Comparison of ENCODE assay signal across 8 mouse cellular contexts in the genomic region with DNA sequence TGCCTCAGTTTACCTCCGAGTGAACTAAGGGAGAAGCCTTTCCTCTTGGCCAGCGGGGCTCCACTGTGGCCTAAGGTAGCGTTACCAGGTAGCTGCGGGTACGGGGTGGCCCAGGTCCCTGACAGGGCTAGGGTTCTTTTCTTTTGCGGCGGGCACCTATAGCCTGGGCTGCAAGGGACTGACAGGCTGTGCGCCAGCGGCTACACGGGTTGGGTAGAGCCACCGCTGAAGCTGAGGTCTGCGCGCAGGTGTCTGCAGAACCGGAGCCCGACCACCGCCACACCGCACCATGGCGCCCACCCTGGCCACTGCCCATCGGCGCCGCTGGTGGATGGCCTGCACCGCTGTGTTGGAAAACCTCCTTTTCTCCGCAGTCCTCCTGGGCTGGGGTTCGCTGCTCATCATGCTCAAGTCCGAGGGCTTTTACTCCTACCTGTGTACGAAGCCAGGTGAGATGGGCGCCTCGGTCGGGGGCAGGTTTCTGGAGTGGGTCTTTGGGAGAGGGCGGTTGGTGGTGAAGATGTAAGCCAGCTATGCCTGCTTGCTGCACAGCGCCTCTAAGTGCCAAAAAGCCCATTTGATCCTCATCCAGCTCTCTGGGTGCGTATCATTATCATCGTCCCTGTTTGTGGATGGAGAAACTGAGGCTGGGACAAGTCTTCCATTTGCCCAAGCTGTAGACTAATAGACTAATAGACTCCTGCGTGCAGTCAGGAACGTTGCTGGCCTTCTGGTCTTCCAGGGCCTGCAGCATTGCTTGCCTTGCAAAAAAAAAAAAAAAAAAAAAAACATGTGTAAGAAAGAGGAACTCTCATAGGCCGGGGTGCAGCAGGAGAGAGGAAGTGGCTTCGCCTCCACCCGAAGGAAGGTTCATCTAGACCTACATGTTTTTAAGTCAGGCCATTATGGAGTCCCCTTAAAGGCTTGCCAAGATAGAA. TPM values are rescaled to one million over a fixed set of nuclear protein-coding genes. Genes with fewer than 3 reads are reported as not detected.
DNase-seq lines count a peak whose midpoint lies in the region; ATAC-seq lines count a peak whose summit lies in the region.

No protein-coding gene starts in this region.

- H3K27ac ChIP-seq in forebrain, embryonic 14.5 days (ENCODE audit: low read depth, low read length): peak overlapping the region; percentile 93
- H3K27ac ChIP-seq in midbrain, embryonic 13.5 days: peak overlapping the region; percentile 98

- H3K36me3 ChIP-seq in forebrain, embryonic 14.5 days (ENCODE audit: control insufficient read depth, insufficient read depth, low read length): no peaks in the 10 kb centered on the region
- H3K36me3 ChIP-seq in midbrain, embryonic 13.5 days: no peaks in the 10 kb centered on the region

- no peaks in the 10 kb centered on the region for H3K27me3 ChIP-seq in forebrain, embryonic 14.5 days (replicated peaks; ENCODE audit: control insufficient read depth, insufficient read depth, low read length)
- no peaks in the 10 kb centered on the region for H3K27me3 ChIP-seq in midbrain, embryonic 13.5 days

- H3K4me3 ChIP-seq in forebrain, embryonic 14.5 days (ENCODE audit: low read depth, low read length): peak overlapping the region; percentile 76
- H3K4me3 ChIP-seq in midbrain, embryonic 13.5 days (replicated peaks): peak overlapping the region; percentile 74

- no peaks in the 10 kb centered on the region for H3K9me3 ChIP-seq in forebrain, embryonic 14.5 days (replicated peaks; ENCODE audit: control insufficient read depth, low read length)
- no peaks in the 10 kb centered on the region for H3K9me3 ChIP-seq in midbrain, embryonic 13.5 days

- peak overlapping the region; percentile 95 for H3K9ac ChIP-seq in forebrain, embryonic 14.5 days (ENCODE audit: low read length)
- peak overlapping the region; percentile 88 for H3K9ac ChIP-seq in midbrain, embryonic 13.5 days (replicated peaks)

- H3K4me2 ChIP-seq in forebrain, embryonic 14.5 days (ENCODE audit: low read length): peak overlapping the region; percentile 98
- peak overlapping the region; percentile 96 for H3K4me2 ChIP-seq in midbrain, embryonic 13.5 days (replicated peaks)

- H3K4me1 ChIP-seq in forebrain, embryonic 14.5 days (ENCODE audit: control insufficient read depth, insufficient read depth, low read length): peaks cover 10% of the 10 kb centered on the region; the same call in 1 of the 2 replicates
- peaks cover 39% of the 10 kb centered on the region for H3K4me1 ChIP-seq in midbrain, embryonic 13.5 days (replicated peaks)

- WGBS in forebrain, embryonic 14.5 days: 16% methylated on average over 38 of the region's 38 CpGs
- WGBS in midbrain, embryonic 13.5 days: 14% methylated on average over 38 of the region's 38 CpGs

- ATAC-seq in forebrain, embryonic 14.5 days: peak; percentile 19; the same call in 1 of the 2 replicates
- ATAC-seq in midbrain, embryonic 13.5 days: peak; percentile 41

- DNase-seq in left cerebral cortex, adult 18-20 months (ENCODE audit: low spot score in 2 of 2): peak; percentile 34 to 52
- DNase-seq in left cerebral cortex, adult 9 months (ENCODE audit: low spot score in 2 of 2): no peak
- peak; percentile 88 for DNase-seq in brain, adult 2 months (ENCODE audit: low read depth, low spot score)
- peak; percentile 45 for DNase-seq in forebrain, embryonic 14.5 days (ENCODE audit: low spot score)
- DNase-seq in kidney, postnatal 4 days: peak; percentile 45 to 62
- DNase-seq in telencephalon, adult 2 months (ENCODE audit: low read depth, low spot score): peak; percentile 77
- no peak for DNase-seq in adrenal gland, adult 8-10 months

RNA-seq across cellular contexts. Expression of a gene that starts 1.1 kb away (rescaled TPM):
- total RNA-seq in left cerebral cortex, adult 18-20 months (2021): 10 to 100 TPM; 49.9 to 50.9 TPM
- polyA plus RNA-seq in forebrain, embryonic 14.5 days (2014; fragmentation: Nextera tagmentation; extraction: Ambion mirVana): 6.5 and 9.1 TPM in 2 replicates
- 16.4 and 17.3 TPM in 2 replicates for polyA plus RNA-seq in midbrain, embryonic 13.5 days (2015; fragmentation: Nextera tagmentation; extraction: Ambion mirVana)
- total RNA-seq in adrenal gland, adult 8-10 months (2022): 10 to 100 TPM; 22.5 to 29.8 (median 23.2) TPM

RNA-seq across cellular contexts. Expression of a gene that starts 19.3 kb away (rescaled TPM):
- total RNA-seq in left cerebral cortex, adult 18-20 months (2021): 1 to 10 TPM; 1.1 to 1.2 TPM
- polyA plus RNA-seq in forebrain, embryonic 14.5 days (2014; fragmentation: Nextera tagmentation; extraction: Ambion mirVana): 2.7 and 3.4 TPM in 2 replicates
- 3.4 and 3.5 TPM in 2 replicates for polyA plus RNA-seq in midbrain, embryonic 13.5 days (2015; fragmentation: Nextera tagmentation; extraction: Ambion mirVana)
- 1 to 10 TPM; 6.0 to 9.4 (median 7.2) TPM for total RNA-seq in adrenal gland, adult 8-10 months (2022)

RNA-seq across cellular contexts. Expression of a gene that starts 22.7 kb away (rescaled TPM):
- 1 to 10 TPM; 1.6 to 1.8 TPM for total RNA-seq in left cerebral cortex, adult 18-20 months (2021)
- 0.77 and 0.86 TPM in 2 replicates for polyA plus RNA-seq in forebrain, embryonic 14.5 days (2014; fragmentation: Nextera tagmentation; extraction: Ambion mirVana)
- polyA plus RNA-seq in midbrain, embryonic 13.5 days (2015; fragmentation: Nextera tagmentation; extraction: Ambion mirVana): 0.97 and 1.2 TPM in 2 replicates
- total RNA-seq in adrenal gland, adult 8-10 months (2022): 1 to 10 TPM; 3.6 to 8.9 (median 8.0) TPM

RNA-seq across cellular contexts. Expression of a gene that starts 46.0 kb away (rescaled TPM):
- total RNA-seq in left cerebral cortex, adult 18-20 months (2021): 100 to 1,000 TPM; 128 to 134 TPM
- 67.0 and 73.1 TPM in 2 replicates for polyA plus RNA-seq in forebrain, embryonic 14.5 days (2014; fragmentation: Nextera tagmentation; extraction: Ambion mirVana)
- polyA plus RNA-seq in midbrain, embryonic 13.5 days (2015; fragmentation: Nextera tagmentation; extraction: Ambion mirVana): 58.2 and 61.8 TPM in 2 replicates
- 100 to 1,000 TPM; 155 to 170 (median 167) TPM for total RNA-seq in adrenal gland, adult 8-10 months (2022)

RNA-seq across cellular contexts. Expression of a gene that starts 55.3 kb away (rescaled TPM):
- 100 to 1,000 TPM; 330 to 343 TPM for total RNA-seq in left cerebral cortex, adult 18-20 months (2021)
- 94.2 and 101 TPM in 2 replicates for polyA plus RNA-seq in forebrain, embryonic 14.5 days (2014; fragmentation: Nextera tagmentation; extraction: Ambion mirVana)
- polyA plus RNA-seq in midbrain, embryonic 13.5 days (2015; fragmentation: Nextera tagmentation; extraction: Ambion mirVana): 77.8 and 99.2 TPM in 2 replicates
- total RNA-seq in adrenal gland, adult 8-10 months (2022): 100 to 1,000 TPM; 172 to 186 (median 176) TPM

Comparison
In these comparisons a context has a peak if more than half of its experiments do, and no peak if none do; other contexts are left out.
1. DNase-seq: peak in left cerebral cortex, adult 18-20 months (2 of 2), brain, adult 2 months (single experiment), forebrain, embryonic 14.5 days (single experiment), kidney, postnatal 4 days (2 of 2) and telencephalon, adult 2 months (single experiment); none in left cerebral cortex, adult 9 months (0 of 2) and adrenal gland, adult 8-10 months (single experiment).